Mouse (Mus musculus): ENCODE measurements around the gene Ift122.

DNA sequence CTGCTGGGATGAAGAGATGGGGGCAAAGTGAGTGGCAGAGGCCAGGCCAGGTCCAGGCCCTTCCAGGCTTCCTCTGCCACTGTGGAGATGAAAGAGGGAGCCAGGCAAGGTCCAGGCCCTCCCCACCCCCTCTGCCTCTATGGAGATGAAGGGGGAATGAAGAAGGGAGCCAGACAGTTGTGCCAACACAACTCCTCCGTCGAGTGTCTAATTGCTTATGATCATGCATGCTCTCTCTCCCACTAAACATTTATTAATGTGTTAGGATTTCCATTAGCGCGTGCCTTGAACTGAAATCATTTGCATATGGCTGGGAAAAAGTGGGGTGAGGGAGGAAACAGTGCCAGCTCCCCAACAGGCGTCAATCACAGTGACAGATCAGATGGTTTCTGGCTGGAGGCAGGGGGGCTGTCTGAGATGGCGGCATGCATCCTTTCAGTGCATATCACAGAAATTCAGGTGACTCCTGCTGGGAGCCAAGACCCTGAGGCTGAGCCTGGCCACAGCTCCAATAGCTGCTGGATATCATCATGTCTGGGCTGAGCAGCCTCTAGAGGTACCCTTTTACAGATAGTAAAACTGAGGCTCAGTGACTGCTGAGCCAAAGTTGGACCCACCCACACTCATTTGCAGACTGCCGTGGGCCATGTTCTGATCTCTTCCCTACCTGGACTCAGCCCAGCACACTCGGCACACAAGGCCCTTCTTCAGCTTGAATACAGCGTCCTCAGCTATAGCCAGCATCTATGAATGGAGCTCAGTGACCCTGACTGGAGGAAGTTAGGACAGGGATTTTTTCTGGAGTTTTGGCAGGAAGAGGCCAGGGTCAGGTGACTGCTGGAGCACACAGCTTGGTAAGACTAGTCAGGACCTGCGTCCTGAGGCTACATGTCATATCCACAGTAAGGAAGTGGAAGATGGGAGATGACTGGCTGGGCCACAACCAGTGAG, 74.3 kb downstream of the Ift122 start:
- TF ChIP-seq GATA1 (IDR thresholded peaks at IDR 0.05; ENCODE audit: borderline replicate concordance, low read length) (no peak), FLI1 (IDR thresholded peaks at IDR 0.05; ENCODE audit: low read length) (no peak)
